Mouse (Mus musculus) lung, postnatal 14 days (tissue): ENCODE measurements around the gene Lrrc75a.
"Not testable (repeated sequence)": the region's sequence is repeated elsewhere in the genome, so short reads cannot be mapped to it uniquely, and the experiment has no call there.

Experiments
- DNase-seq: peaks from one replicate; pipeline ENCODE4 v3.0.0; 2021

Gene Lrrc75a

DNA sequence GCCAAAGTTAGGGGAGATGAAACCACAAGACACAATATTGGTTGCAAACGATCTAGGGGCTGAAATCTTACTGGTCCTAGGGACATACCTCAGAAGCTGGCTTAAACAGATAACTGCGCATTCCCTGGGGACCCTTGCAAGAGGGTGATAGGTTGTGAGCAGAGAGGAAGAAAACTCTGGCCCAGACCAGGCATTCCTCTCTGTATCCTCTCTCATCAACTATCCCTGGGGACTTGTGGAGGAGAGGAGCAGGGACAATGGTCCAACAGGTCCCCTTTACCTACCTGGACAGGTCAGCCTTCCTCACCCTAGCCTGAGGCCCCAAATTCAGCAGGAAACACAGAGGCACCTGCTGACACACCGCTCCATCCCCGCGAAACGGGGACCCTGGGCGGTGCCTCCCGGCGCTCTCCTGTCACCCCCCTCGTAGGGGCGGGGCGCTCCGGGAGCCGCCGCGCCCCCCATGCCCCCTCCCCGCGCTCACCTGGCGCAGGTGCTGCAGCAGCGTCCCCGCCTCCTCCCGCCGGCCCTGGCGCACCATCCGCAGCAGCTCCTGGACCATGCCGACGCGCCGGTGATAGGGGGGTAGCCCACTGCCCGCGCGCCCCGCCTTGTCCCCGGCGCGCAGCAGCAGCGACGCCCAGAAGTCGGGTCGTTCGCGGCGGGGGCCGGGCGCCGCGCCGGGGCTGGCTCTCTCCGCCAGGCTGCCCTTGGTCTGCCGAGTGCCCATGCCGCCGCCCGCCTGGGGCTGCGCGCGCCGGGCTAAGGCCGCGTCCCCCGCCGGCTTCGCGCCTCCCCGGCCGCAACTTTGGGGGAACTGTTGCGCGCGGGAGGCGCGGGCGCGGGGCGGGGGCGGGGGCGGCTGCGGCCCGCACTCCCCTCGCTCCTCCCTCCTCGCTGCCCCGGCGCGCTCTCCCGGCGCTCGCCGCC is at the start of gene Lrrc75a:
TSS of gene Lrrc75a (minus strand) at position 863 of the 930 bp plus-strand sequence.
- DNase-seq = peak; percentile 42

DNA sequence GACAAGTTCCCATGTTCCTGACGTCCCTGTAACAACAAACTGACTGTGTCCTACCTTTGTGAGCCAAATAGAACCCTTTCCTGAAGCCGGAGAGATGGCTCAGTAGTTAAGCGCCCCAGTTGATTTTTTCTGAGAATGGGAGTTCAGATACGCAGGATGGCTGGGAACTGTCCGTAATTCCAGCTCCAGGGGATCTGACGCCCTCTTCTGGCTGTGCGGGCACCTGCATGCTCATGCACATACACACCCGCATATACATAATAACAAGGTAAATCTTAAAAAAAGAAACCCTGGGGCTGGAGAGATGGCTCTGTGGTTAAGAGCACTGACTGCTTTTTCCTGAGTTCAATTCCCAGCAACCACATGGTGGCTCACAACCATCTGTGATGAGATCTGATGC is 46.8 kb upstream of the Lrrc75a start:
- no peak for DNase-seq

DNA sequence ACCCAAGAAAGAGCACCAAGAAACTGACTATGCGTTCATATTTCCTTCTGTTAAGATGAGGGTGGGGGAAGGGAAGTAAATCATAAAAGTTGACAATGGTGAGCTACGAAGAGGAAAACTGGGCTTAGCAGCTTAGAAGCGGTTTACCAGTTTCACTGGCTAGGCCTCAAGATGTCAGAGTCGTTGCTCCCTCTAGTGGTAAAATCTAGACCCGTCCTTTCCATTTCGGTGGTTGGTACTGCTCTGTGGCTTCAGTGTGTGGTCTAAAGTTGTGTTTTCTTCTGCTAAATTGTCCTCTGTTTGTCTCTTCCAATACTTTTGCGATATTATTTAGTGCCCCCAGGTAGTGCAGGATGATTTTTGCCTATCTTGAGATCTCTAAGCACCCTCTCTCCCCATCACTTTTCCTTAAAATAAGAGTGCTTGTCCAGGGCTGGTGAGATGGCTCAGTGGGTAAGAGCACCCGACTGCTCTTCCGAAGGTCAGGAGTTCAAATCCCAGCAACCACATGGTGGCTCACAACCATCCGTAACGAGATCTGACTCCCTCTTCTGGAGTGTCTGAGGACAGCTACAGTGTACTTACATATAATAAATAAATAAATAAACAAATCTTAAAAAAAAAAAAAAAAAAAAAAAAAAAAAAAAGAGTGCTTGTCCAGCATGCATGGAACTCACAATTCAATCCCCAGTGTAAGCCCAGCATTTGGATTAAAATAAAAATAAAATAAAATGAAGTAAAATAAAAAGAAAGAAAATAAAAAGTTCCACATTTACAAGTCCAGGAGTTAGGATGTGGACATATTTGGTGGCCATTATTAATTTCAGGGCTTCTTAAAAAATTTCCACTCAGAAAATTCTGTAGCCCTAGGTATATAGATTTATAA is 45.2 kb upstream of the Lrrc75a start:
- DNase-seq = peak; percentile 38

DNA sequence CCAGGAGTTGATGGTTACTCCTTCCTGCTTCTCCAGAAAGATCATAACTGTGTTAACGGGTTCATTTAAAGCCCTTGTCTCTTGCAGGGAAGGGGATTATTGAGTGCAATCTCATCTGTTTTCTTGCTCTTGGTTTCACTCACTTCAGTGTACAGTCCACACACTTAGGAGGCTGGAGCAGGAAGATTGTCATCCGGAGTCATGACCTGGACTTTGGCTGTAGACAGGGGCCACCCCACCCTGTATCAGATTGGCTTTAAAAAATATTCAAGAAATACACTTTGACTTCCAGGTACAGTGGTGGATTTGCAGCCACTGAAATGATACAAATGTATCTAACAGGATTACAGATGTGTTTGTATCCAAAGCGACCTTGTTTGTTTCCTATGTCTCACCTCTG is 43.3 kb upstream of the Lrrc75a start:
- DNase-seq = no peak

DNA sequence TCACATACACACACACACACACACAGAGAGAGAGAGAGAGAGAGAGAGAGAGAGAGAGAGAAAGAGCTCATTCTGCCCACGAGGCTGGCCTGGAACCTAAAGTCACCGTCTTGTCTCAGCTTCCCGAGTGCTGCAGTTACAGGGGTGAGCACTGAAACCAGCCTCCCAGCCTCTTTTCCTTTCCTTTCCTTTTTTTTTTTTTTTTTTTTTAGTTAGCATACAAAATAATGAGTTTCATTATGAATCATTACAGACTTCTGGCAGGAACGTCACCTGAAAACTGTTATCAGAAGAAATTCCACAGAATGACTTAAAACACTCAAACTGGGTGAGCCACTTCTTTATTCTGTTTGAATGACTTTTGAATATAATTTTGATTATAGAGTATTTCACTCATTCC is 31.6 kb upstream of the Lrrc75a start:
- no peak for DNase-seq

DNA sequence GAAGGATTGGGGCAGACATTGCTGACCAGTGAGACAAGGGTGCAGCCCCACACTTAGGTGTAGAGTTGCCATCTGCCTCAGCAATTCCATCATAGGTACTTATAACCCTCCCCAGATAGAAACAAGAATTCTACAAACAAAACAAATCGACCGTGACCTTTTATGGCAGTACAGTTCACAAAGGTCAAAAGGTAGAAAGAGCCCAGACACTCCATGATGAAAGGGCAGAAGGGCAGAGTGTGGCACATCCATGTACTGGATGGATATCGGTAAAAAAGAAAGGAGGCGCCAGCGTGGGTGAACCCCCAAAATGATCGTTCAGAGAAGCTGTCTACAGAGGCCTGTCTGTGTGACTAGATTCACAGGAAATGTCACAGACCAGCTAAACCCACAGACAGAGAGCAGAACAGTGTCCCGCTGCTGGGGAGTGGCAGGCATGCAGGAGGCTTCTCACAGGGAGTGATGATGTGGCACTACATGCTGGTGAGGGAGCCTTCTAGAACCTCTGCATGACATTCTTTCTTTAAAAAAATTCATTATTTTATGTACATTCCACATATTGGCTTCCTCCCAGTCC is 30.5 kb upstream of the Lrrc75a start:
- DNase-seq = no peak

DNA sequence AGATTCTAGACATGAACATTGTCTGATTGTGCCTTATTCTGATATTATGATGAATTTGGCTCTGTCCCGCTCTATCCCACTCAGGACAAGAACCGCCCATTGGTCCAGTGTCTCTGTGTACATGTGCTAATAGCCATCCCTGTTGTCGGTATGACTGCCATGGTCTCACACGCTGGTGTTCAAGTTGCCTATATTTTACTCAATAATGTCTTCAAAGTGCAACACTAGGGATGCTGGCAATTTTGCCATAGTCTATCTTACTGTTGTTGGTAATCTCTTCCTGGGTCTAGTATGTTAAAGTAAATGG is 27.9 kb upstream of the Lrrc75a start:
- DNase-seq = no peak

DNA sequence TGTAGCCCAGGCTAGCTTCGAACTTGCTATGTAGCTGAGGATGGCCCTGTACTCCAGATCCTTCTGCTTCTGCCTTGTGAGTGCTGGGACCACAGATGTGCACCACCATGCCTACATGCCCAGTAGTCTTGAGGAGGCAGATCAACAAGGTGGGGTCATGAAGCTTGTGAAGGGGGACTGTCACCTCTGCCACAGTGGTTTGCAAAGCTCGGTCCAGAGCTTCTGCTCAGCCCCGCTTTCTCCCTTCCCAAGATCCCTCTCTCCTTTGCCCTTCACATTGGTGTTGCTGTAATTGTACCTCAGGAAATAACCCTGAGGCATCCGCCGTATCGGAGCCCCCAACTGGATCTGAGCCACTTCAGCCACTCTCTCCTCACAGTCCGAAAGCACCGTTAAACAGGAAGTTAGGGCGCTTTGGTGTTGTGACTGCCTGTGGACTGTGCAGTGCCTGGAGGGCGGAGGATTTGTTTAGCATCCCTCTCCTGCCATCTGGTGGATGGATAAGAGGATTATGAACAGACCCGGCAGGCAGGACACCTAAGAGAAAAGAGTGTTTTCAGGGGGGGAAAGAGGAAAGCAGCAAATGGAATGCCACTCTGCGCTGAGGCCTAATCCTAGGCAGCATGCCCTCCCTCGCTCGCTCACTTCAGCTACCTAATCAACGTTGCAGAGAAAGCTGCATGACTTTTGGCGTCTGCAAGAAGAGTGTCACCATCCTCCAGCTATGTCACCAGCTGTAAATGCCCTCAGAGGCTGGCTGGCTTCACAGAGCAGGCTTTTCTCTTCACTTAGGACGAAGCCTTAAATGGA is 27.4 kb upstream of the Lrrc75a start:
- peak; percentile 70 for DNase-seq

DNA sequence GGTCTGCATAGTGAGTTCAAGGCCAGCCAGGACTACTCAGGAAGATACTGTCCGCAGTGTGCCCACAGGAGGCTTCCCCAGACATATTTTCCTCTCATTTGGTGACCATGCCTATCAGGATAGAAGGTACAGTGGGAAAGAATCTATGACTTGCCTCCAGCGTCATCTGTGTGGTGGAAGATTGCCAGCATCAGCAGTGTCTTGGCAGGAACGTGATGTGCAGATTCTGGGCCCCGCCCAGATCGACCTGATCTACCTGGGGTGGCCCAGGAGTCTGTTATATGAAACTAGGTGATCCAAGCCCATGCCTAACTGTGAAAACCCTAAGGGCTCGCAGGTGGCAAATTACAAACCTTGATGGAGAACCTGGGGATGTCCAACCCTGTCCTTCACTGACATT is 21.7 kb upstream of the Lrrc75a start:
- DNase-seq = no peak

DNA sequence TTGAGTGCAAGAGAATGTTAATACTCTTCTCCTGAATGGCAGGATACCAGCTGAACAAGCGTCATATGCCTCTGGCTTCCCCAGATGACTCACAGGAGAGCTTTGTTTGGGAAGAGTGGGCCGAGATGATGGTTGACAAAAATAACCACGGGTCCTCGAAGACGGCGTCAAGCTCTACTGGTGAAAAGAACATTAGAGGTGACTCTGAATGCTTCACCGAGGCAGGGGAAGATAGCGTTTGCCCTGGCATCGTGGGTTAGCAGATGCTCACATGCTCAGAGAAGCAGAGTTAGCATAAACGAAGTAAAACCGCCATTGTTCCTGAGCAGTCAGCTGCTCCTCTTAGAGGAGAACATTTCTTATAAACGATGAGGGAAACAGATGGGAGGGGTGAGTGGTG is 21.1 kb upstream of the Lrrc75a start:
- DNase-seq = no peak

DNA sequence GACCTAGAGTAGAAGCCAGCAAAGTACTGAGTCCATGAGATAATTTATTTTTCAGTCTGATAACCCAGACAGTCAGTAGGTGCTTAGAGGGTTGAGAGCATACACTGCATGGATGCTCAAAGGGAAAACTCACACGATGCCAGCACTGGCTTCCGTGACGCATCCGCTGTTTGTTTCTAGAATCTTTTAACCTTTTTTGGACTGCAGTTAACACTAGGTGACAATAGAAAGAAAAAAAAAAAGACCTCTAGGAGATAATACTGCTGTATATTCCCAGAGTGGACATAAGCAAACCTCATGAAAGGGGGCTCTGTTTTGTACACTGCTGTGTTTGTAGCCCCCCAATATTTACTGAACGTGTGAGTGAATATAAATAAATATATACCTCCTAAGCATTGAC is 20.7 kb upstream of the Lrrc75a start:
- no peak for DNase-seq

DNA sequence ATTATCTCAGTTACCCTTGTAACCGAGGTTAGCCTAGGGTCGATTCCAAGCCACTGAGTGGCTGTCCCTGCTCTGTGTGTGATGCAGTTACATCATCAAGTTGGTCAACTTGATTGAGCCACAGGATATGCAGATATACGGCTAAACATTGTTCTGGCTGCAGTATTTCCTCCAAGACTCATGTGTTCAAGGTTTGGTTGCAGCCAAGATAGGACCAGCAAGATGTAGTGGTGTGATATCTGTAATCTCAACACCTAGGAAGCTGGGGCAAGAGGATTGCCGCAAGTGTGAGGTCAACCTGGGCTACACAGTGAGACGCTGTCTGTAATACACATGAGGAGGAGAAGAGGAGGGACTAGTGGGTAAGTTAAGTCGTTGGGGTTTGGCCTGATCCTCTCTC is 15.9 kb upstream of the Lrrc75a start:
- no peak for DNase-seq

DNA sequence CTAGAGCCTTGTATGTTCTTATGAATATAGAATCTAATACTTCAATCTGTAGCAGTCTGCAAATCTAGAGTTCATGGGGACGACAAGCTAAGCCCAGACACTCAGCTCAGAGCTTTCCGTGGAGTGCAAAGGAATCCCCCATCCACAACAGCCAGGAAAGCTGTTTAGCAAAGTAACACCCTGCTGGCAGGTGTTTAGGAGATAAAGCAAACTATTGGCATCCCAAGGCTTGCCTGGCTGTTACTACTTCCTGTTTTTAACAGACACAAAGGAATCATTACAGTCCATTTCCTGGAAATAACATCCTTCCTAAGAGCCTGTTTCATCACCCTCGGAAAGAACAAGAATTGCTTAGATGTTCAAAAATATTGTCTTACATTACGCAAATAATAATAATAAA is 12.6 kb upstream of the Lrrc75a start:
- DNase-seq = no peak

DNA sequence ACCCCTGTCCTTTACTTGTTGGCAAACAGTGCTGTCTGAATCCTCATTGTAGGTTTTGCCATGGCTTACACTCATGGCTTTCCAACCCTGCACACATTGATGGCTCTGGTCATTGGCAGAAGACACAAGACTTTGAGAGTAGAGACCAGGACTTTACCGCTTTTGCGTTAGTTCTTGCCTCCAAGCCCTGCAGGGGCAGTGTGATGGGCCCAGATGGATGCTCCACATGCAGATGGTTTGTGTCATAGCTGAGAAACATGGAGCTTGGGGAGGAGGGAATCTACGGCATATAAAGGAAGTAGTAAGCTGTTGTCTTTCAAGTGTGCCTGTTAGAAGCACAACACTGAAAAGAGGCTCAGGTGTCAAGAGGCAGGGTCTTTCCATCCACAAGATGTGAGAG is 3.8 kb upstream of the Lrrc75a start:
- DNase-seq = no peak

DNA sequence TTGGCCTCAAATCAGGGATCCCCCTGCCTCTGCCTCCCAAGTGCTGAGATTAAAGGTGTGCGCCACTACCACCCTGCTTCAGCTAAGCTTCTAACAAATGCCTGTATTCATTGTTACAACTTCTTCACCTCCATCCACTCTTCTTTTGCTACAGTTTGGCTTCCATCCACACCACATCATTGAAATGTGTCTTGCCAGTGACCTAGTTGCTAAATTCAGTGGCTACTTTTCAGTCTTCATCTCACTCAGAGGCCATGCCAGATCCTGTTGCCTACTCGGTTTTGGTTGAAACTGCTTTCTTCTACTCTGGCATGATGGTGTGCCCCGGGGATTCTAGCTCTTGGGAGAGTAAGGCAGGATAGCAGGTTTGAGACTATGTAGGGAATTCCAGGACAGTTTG is 3.2 kb upstream of the Lrrc75a start:
- DNase-seq = no peak

DNA sequence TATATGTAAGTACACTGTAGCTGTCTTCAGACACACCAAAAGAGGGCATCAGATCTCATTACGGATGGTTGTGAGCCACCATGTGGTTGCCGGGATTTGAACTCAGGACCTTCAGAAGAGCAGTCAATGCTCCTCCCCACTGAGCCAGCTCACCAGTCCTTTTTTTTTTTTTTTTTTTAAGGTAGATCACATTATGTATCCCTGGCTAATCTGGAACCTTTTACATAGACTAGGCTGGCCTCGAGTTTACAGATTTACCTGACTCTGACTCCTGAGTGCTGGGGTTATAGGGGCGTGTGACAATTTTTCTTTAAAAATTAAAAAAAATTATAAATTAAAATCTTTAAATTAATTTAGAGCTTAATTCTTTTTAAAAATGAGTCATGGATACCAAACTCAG is 1.5 kb upstream of the Lrrc75a start:
- not testable (repeated sequence) for DNase-seq

DNA sequence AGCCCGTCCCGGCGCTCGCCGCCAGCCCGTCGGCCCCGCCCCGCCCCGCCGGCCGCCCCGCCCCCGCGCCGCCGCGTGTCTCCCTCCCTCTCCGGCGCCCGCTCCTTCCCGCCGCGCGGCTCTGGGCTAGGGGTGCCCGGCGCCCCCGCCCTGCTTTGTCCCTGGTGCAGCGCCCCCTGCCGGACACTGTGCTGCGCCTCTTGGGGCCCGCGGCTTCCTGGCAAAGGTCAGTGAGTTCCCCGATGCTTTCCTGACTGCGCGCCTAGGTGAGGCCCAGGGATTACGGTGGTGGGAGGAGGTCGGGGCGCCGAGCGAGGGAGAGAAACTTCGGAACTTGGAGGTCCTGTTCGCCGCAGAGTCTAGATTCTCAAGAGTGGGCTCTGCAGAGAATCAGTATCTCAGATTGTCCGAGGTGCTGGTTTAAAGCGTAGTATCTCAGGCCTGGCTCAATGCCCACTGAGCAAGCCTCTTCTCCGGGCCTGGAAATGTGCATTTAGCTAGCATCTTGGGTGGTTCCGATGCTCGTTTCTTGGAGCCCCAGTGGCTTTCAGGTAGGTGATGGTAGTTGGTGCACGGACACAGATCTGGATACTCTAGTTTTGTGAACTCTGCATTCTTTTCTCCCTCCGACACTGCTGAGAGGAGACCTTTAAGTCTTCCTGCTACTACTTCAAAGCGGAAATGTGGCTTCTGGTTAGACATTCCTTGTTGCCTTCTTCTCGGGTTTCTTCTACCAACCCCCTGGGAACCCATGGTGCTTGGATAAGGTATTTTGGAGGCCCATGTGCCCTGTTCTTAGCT is 468 bp upstream of the Lrrc75a start, which contains the start of gene Mmgt2:
TSS of gene Mmgt2 (plus strand) at position 74 of the 801 bp plus-strand sequence.
- DNase-seq = peak; percentile 98

DNA sequence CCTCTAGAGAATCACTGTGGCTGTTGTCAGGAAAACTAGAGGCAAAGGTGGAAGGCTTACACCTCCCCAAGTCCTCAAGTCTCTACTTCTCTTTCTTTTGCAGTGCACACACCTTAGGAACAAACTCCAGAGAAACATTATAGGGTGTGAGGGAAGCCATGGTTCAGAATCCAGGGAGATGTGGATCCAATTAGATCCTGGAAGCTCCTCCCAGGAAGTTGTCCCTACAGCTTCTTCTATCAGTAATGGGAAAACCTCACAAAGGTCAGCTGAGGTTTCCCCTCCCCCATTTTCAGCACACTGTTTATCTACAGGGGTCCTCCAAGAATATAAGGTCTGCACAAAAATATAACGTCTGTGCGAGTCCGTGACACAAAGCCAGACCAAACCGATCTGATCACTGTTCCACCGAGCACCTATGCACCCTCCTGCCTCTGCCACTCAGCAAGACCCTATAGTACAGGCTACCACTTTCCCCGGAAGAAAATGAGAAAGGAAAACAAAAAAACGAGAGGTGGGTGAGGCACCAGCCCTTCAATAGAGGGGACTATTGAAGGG is 1.3 kb downstream of the Lrrc75a start:
- DNase-seq = no peak

DNA sequence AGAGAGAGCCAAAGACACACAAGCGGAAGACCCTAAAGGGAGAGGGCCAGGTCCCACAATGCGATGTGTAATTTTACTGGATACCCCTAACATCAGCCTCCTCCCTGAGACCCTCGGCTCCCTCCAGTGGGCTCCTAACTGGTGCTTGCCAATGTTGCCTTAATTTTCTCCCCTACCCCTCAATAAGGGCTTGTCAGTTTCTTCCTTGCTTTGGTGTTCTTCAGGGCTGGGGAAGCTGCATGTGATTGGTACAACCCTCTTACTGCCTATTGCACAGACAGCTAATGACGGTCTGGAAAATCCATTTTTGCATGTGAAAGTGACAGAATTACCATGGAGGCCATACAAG is 1.9 kb downstream of the Lrrc75a start:
- DNase-seq = no peak

DNA sequence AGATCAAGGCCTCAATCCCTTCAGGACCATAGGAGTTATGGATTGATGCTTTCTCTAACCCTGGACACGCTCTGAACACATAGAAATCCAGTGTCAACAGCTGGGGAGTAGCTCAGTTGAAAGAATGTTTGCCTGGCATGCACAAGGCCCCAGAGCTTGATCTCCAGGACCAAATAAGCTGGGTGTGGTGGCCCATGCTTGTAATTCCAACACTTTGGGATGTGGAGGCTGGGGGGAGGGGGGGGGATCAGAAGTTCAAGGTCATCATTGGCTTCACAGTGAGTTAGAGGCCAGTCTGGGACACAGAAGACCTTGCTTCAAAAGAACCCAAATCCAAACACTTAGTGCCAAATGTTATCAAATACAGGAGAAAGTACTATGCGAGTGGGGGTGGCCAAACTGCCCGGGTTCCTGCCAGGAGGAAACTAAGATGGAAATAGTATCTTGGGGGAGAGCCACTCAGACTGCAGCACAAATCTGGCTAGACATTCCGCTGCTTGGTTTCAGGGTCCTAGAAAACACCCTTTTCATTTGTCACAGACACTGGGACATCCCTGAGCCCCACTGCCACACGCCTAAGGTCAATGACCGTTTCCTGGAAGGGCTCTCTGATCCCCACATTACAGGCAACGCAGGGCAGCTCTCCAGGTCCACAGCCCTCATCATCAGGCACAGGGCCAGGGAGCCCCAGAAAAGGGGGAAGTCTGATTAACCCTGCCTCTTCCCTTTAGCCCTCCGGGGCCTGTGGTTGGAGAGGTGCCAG is 2.4 kb downstream of the Lrrc75a start:
- DNase-seq = peak; percentile 53

DNA sequence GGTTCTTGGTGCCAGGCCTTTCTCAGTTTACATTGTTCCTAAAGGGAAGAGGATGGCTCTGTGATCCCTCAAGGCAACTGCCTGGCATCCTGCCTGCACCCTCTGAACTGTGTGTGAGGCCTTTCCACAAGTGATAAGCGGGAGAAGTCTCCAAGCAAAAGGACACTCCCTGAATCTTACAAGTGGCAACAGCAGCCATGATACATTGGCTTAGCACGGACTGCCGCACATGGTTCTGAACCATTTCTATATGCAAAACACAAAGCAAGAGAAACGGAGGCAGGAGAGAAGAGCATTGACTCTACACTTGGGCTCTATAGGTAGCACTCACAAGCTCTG is 3.0 kb downstream of the Lrrc75a start:
- no peak for DNase-seq
